Mouse (Mus musculus) kidney, postnatal 25 days (tissue): ENCODE results near the gene Olfr1330.
"Not testable (repeated sequence)": the region's sequence is repeated elsewhere in the genome, so short reads cannot be mapped to it uniquely, and the experiment has no call there.

Experiments
- DNase-seq, 2 experiments: peaks; one replicate each; pipeline ENCODE4 v3.0.0; 2021; ENCODE audit warnings: mixed read lengths in 2 of 2

Olfr1330 gene

GRCm38 (mm10) chr4:118888297-118888696, at the start of gene Olfr1330:
Olfr1330 (plus strand) TSS chr4:118888597.
- no peak for DNase-seq

DNA sequence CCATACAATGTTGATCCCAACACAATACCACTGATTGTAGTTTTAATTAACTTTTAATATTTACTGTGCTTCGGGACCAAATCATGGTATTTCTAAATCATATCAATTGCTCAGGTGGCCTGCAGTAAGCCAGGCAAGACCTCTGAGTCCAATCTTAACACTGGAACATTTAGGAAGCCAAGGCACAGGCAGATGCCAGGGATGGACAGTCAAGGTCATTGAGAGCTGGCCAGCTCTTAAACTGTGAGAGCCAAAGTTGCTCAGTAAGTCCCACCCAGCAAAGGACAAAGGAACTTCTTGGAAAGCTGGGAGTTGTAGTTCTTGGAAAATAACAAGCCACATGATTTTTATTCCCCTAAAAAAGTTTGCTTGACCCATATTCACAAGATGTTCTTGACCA, 26.6 kb upstream of the Olfr1330 start:
- no peak for DNase-seq

- no peak for DNase-seq
Measured at GRCm38 (mm10) chr4:118862704-118863103, 25.7 kb upstream of the Olfr1330 start.

- DNase-seq = no peak
Measured at GRCm38 (mm10) chr4:118864349-118864748, 24.0 kb upstream of the Olfr1330 start, which contains the start of gene Olfr1331. Olfr1331 (plus strand) TSS chr4:118864649.

- DNase-seq = no peak
Measured at GRCm38 (mm10) chr4:118867566-118867965, 20.8 kb upstream of the Olfr1330 start.

DNA sequence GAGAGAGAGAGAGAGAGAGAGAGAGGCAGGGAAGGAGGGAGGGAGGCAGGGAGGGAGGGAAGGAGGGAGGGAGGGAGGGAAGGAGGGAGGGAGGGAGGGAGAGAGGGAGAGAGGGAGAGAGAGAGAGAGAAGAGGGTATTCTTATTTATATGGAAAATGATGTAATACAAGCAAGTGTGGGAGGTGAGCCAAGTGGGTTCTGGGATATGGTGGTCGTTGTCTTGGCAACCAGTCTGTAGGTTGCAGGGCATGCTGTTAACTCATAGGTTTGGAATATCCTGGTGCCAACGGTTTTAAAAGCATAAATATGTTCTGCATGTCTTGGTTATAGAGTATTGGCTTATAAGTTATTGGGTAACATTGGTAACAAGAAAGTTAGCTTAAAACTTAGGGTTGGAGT, 13.6 kb downstream of the Olfr1330 start:
- no peak for DNase-seq

- not testable (repeated sequence) for DNase-seq
Measured at GRCm38 (mm10) chr4:118917365-118917764, 29.0 kb downstream of the Olfr1330 start, which contains the start of gene Olfr1329. Olfr1329 (minus strand) TSS chr4:118917465.

DNA sequence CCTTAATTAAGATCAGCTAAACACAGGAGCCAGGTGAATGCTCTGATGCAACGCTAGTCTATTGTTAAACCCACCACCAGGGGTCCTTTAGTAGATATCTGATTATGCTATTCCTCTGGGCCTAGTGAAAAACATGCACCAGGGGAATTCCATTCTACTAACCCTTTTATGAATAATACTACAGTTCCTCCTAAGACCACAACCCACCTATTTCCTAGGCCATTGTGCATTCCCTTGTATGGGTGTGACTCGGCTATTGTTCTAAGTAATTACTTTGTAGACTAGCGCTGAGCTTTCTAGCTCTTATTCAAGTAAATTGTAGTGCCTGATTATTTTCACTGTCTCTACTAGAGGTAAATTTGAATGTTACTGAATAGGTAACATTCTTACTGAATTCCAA, 42.9 kb downstream of the Olfr1330 start:
- not testable (repeated sequence) for DNase-seq

DNA sequence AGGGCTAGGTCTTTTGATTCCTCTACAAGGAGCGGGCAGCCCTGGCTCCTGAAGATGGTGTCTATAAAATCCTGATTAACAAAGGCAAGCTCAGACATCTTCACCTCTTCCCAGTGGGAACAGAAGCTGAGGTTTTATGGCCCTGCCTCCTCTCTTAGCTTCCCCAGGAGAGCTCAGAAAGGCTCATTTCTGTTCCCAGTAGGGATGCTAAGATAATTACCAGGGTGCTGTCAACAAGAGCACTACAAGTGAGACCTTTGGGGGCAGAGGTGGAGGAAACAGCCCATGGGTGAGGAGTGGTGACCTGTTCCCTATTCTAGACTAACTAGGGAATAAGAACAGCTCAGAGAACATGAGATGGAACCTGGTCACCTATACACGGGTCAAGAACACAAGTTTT, 50.1 kb downstream of the Olfr1330 start, which contains the start of gene Olfr1328:
Gene Olfr1328 (minus strand): TSS at position 101 of the 400 bp plus-strand sequence.
- DNase-seq = no peak
